Comparison of ENCODE assay signal across 1 mouse cellular context in the genomic region with DNA sequence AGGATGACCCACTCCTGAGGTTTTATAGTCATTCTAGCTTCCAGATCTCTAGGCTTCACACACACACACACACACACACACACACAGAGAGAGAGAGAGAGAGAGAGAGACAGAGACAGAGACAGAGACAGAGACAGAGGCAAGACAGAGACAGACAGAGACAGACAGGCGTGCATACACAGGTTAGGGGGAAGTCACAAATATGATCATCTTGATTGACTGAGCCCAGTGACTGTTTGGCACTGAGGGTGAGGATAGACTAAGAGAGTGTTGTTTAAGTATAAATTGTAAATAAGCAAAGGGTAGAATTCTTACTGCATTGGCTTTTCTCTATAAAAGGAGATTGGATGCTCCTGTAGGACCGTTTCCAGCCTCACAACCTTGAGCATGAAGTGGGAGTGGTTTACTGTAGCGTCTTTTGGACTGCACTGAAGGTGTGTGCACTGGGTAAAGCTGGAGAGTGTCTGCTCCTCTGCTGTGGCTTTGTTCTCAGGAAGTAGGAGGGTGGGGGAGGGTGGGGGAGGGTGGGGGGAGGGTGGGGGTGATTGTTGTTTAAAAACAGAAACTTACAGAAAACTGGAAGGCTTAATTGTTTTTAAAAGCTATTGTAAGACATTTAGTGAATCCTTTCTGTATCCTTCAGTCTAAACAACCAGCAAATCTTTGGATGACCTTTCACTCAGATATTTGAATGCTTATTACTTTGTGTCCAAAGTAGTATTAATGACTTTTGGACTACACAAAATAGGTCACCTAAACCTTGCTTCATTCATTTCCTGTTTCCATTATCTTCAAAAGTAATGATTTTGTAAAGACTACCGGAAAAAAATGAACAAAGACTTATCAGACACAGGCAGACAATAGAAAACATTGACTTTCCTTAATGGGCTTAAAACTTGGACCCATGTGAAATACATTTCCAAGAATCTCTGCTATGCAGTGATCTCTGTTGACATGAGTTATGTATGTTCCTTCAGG.
TF ChIP-seq lines count a peak whose summit lies in the region.

No protein-coding gene starts in this region.

TF ChIP-seq in MEL, 35 proteins besides CTCF, POLR2A, EP300 and RAD21 (continued from another document):
- TF ChIP-seq RCOR1 (IDR thresholded peaks at IDR 0.05; ENCODE audit: low read depth, low read length) = peak; percentile 65; the same call in 1 of the 2 replicates
- TF ChIP-seq UBTF (IDR thresholded peaks at IDR 0.05; ENCODE audit: borderline replicate concordance, insufficient read depth, low read depth, low read length) = no peak
- no peak for TF ChIP-seq KAT2A (conservative IDR thresholded peaks at IDR 0.05; ENCODE audit: low read depth, low read length)
- TF ChIP-seq MYC (IDR thresholded peaks at IDR 0.05; ENCODE audit: low read depth, low read length) = no peak
- no peak for TF ChIP-seq NRF1 (IDR thresholded peaks at IDR 0.05; ENCODE audit: insufficient read depth, low read depth, low read length, poor library complexity, severe bottlenecking)
- no peak for TF ChIP-seq BHLHE40 (IDR thresholded peaks at IDR 0.05; ENCODE audit: borderline replicate concordance, low read depth, low read length)
- no peak for TF ChIP-seq MAZ (IDR thresholded peaks at IDR 0.05; ENCODE audit: low read depth, low read length)
- peak; percentile 58 for TF ChIP-seq TAL1 (IDR thresholded peaks at IDR 0.05; ENCODE audit: low read length)
TF ChIP-seq in MEL: peak in this region for 7.
